Mouse (Mus musculus) lung, postnatal 36 days (tissue): ENCODE results near the gene Gtse1.

Source experiments
- DNase-seq: peaks from one replicate; pipeline ENCODE4 v3.0.0; 2022; ENCODE audit warnings: mixed read lengths

Gene Gtse1

DNA sequence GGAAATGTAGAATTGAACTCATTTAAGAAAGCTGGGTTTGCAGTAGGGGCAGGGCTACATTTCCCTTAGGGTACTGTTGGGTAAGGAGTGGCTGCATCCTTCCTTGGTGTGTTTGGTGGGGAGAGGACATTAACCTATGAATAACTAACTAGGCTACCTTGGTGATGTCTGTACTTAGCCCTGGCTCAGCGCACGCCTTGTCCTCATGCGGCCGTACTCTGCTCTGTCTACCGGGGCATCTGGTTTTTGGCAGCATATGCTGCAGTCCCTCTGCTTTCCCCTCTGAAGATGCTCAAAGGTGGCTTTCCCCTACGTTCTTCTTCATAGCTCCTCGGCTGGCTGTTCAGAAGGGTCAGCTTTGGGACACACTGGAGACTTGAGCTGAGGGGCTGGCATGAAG, 17.8 kb downstream of the Gtse1 start:
- DNase-seq: no peak

DNA sequence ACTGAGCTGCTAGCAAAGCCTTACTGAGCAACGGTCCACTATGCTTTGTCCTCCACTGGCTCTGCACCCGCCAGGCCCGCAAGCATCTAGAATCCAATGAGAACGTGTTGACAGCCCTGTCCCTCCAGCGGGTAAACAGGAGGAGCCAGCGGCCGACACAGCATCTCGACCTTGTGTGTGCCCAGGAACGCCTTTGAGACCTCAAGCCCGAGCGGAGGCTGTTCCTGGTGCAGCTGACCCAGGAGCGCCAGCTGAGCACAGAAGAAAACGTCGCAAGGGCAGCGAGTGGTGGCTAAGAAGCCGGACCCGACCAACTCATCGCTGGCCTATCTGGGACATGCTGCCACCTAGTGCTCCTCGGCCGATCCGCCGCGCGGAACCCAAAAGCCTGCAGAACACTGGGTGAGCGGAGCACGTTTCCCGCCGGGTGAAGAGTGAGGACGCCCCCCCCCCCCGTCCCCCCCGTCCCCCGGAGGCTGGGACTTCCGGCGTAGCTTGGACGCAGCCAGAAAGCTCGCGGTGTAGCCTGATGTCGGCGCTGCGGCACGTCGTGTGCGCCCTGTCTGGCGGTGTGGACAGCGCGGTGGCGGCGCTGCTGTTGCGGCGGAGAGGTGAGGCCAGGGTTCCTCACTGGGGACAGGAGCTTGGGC, 19.4 kb downstream of the Gtse1 start, which contains the start of gene Trmu:
Gene Trmu, plus strand, starts transcription at position 465 of the 650 bp plus-strand sequence.
- DNase-seq: peak; percentile 93

DNA sequence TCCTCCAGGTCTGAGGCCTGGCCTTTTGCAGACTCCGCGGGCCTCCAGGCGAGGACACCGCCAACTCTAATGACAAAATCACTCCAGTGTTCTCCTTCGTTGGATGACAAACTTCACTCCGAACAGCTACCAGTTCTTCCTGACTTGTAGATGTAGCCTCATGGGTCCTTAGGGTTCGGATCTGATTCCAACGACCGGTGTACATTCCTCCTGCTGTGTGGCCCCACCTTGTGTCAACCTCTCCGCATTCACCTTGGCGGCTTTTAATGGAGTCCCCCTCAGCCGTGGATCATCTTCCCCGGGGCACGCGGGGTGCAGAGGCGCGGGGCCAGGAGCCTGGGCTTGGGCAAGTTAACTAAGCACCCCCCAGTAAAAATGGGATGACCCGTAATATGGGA, 20.0 kb downstream of the Gtse1 start:
- DNase-seq: no peak

- no peak for DNase-seq
Measured at GRCm38 (mm10) chr15:85885606-85886005, 26.1 kb downstream of the Gtse1 start.

DNA sequence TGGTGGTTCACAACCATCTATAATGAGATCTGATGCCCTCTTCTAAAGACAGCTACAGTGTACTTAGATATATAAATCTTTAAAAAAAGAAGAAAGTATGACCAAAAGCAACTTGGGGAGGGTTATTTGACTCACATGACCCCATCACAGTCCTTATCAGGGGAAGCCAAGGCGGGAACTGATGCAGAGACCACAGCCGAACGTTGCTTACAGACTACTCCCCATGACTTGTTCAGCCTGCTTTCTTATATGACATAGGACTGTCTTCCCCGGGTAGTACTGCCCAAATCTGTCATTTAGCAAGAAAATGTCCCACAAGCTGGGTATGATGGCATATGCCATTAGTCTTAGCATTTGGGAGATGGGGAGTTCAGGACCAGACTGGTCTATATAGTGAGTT, 29.7 kb downstream of the Gtse1 start:
- no peak for DNase-seq

DNA sequence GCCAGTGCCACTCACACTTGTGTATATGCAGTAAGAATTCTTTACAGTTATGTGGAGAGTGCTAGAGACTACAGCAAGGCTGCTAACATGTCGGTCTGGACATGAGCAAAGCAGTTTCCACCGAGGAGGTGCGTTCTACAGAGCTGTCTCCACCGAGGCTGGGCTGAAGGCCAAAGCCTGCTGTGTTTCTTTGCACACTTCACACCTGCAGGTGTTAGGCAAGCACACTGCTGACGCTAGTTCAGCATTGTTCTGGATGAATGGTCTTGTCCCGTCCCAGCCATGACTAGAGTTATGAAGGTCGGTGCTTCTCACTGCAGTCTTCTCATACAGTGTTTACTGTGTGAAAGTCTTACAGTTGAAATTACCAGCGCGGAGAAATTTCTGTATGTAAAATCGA, 32.4 kb downstream of the Gtse1 start:
- DNase-seq: peak; percentile 9

GRCm38 (mm10) chr15:85892498-85893118, 33.1 kb downstream of the Gtse1 start:
- no peak for DNase-seq

DNA sequence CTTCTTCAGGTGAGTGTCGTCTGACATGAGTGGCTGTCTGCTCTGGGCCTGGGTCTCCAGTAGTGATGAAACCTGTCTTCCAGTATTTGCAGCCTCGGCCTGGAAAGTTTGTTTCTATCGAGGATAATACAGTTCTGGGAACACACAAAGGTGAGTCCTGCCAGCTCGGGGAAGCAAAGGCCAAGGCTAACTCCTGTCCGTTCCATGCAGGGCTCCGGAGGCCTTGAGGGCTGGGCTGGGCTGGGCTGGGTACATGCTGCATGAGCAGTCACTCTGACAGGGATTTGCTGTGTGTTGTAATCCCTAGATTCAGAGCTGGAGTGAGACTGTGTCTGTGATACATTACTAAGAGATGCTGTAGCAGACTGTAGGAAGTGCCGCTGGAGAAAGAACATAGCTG, 34.3 kb downstream of the Gtse1 start:
- DNase-seq: no peak

GRCm38 (mm10) chr15:85896284-85896683, 36.7 kb downstream of the Gtse1 start:
- peak; percentile 84 for DNase-seq

DNA sequence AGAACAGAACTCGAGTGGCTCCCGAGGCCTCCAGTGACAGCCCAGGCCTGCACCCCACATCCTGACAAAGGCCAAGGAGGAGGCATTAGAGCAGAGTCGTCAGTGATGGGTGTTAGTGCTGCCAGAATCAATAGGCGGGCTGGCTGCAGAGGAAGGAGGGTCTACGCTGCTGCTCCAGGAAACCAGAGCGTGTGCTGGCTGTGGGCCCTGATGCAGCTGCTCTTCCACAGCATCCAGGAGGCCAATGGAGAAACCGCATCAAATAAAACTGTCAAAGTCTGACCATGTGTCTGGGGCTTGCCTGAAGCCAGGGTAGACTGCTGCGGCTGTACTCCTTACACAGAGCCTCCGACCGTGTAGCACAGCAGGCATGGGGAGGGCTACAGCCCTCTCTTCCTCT, 37.6 kb downstream of the Gtse1 start:
- DNase-seq: no peak

DNA sequence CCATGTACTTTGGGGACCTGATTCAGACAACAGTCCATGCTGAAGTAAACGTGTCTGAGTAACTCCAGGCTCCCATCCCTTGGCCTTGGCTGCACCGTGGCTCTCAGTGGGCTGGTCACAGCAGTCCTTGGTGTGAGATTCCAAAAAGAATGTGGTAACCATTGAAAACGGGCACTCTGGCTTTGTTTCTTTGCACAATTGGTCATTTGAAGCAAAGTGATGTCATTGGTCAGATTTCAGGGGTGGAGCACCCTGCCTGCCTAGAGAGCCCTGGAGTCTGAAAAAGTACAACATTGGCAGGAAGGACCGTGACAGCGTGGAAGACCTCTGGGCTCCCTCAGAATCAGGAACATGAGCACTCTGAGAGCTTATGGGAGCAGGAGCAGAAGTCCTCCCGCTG, 39.9 kb downstream of the Gtse1 start:
- DNase-seq: peak; percentile 9

DNA sequence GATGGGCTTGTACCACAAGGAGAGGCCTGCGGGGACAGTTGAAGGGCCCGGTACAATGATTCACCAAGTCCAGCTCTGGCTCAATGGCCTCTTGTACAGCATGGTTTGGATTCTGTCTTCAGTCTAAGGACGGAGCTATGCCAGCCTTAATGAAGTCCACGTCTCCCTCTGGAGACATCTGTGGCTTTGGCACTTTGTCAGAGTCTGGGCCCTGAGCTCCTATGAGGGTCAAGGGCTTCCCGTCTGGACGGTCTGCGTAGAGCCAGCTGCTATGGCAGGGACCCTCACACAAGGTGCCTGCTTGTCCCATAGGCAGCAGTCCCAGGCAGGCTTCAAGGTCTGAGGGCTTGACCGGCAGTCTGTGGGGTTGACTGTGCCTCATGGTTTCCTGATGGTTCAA, 40.8 kb downstream of the Gtse1 start:
- no peak for DNase-seq

- DNase-seq: no peak
Measured at GRCm38 (mm10) chr15:85900801-85901200, 41.3 kb downstream of the Gtse1 start.

DNA sequence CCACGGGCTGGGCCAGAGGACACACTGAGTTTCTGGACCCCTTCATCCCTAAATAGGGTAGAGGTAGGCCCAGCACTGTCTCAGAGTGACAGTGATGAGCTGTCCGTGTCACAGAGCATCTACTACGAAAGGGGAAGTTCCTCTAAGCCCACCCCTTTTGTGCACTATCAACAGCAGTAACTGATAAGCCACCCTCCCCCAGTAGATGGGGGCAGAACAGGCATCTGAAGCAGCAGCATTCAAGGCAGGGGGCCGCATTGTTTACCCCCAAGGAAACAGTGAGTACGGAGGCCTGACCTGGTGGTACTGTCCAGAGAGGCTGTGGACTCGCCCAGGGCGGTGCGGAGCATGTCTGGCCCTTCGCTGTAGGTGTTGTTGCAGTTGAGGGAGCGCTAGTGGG, 43.0 kb downstream of the Gtse1 start:
- no peak for DNase-seq

- no peak for DNase-seq
Measured at GRCm38 (mm10) chr15:85903826-85904225, 44.3 kb downstream of the Gtse1 start.

DNA sequence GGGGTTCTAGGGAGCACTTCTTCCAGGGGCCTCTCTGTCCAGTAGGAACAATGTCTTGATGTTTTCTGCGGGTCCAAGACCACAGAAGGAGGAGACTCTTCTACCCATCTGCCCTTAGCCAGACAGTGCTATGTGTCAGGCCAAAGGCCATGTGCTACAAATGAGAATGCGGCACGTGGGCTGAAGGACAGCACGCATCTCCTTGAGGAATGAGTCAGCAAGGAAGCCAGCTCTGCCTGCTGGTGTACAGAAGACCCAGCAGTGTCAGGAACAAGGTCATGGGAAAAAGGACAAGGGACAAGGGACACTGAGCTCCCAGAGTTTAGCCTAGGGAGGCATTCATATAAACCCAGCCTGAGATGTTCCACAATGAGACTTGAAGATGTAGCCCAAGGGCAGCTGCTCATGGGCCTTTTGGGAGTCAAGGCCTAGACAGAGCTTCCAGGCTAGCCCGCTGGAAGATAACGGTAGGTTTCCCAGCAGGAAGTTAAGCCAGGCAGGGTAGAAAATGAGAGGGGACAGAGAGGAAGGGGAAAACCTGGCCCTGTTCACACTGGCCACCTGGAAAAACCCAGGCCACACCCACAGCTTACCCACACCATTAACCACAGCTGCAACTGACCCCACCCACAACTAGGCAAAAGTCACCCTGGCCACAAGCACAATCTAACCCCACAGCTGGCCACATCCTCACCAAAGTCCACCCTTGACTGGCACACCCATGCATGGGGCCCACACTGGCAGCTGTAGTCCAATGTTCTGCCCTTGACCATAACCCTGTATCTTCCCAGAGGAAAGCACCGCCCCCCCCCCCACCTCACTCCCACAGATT, 49.3 kb downstream of the Gtse1 start:
- no peak for DNase-seq

- DNase-seq: no peak
Measured at GRCm38 (mm10) chr15:85909492-85909829, 49.9 kb downstream of the Gtse1 start.

DNA sequence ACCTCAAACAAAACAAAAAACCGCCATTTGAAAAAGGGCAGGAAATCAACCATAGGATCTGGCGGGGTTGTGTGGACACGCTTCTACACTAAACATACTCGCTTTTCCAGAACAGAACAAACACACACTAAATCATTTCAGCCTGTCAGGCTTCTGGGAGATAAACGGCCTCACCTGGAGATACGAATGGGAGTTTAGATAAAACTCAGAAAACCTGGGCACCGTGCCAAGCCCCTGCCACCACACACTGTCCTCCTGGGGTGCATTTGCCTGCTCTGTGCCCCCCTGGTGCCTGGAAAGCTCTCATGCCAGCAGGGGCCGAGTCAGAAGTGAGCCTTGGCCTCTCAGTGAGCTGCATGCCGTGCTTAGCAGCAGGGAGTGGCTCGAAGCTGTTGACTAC, 50.4 kb downstream of the Gtse1 start:
- no peak for DNase-seq

DNA sequence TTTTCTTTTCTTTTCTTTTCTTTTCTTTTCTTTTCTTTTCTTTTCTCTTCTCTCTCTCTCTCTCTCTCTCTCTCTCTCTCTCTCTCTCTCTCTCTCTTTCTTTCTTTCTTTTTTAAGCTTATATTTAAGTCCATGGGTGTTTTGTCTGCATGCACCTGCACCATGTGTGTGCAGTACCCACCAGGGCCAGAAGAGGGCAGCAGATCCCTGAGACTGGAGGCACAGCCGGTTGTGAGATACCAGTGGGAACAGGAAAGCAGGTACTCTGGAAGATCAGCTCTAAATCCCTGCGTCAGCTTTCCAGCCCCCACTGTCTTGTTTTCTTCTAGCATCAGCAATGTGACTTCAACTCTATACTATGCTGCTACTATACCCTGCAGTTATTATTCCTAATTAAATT, 54.1 kb downstream of the Gtse1 start:
- DNase-seq: peak; percentile 80

DNA sequence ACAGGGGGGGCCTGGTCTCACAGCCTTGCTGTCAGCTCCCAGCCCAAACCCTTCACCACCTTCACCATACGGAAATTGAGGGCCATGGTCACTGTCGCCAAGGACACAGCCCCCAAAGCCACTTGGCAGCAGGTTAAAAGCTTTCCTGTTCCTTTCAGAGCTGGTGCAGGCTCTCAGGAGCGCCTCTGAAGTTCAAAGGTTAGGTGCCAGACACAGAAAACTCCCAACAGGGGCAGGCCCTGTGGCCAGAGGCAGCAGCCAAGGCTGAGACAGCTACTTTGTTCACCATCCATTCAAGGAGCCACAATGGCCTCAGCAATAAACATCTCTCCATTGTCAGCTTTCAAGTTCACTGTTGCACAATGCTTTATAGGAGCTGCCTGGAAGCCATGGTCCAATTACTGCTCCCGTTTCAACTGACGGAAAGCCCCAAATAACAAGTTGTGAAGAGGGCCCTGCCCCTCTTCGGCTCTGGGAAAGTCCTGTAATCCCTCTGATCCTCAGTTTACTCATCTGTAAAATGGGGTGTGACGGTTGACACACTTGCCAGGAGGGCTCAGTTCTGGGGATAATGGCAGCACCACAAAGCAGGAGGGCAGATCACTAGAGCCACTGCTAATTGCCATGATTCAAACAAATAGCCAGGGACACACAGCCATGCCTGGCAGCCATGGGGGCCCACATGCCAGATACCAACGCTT, 59.8 kb downstream of the Gtse1 start:
- no peak for DNase-seq

DNA sequence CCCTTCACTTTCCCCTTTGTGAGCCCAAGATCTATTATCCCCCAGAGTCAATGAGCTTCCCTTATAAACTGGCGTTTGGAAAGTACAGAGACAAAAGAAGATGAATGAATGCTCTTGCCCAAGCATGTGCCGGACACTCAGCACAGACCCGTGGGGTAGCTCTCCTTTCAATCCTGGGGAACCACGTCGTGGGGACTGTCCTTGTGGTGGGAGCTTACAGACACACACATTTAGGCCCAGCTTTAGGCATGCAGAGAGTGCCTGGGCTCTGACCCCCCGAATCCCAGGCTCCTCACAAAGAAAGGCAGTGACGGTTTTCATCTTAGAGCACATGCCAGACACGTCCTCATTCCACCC, 60.3 kb downstream of the Gtse1 start:
- no peak for DNase-seq

DNA sequence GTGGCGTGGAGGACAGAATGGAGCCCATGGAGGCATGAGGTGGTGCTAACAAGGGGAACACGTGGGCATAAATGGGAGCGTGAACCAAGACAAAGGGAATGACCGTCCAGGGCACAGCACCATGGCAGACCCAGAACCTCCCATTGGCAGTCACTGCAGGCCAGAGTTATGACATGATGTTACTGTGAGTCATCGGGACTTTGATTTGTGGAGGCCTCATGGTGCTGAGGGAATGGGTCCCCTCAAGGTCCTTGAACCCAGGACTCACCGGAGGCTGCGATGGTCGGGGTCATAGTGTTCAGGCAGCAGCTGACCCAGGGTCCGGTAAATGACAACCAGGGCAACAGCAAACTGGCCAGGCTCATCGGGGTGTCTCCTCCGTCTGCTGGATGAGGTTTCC, 62.3 kb downstream of the Gtse1 start:
- DNase-seq: no peak
